Mouse (Mus musculus) limb, embryonic 13.5 days (tissue): ENCODE data around the gene Tmem63a. TPM values are rescaled to one million over a fixed set of nuclear protein-coding genes. Genes with fewer than 3 reads are reported as not detected.

Experiments
- ATAC-seq: fragments of 200-750 bp; cut with Nextera tagmentation; 2 replicates; pipeline ENCODE4 v1.8.0; 2017; ENCODE audit warnings: low read depth, moderate number of reproducible peaks, moderate TSS enrichment; ENCODE audit not compliant: low FRiP score
- H3K27ac ChIP-seq: fragments of 300-500 bp; sonication (generic); 2 replicates; pipeline ENCODE4 v1.5.1; 2015; ENCODE audit warnings: inconsistent platforms, mild to moderate bottlenecking, moderate library complexity
- H3K27me3 ChIP-seq: fragments of 300-500 bp; sonication (generic); 2 replicates; pipeline ENCODE4 v1.6.1; 2015; ENCODE audit warnings: mild to moderate bottlenecking, inconsistent platforms
- H3K36me3 ChIP-seq: fragments of 300-500 bp; sonication (generic); 2 replicates; pipeline ENCODE4 v1.6.1; 2015; ENCODE audit warnings: inconsistent platforms, mild to moderate bottlenecking, moderate library complexity
- H3K4me1 ChIP-seq: fragments of 300-500 bp; sonication (generic); 2 replicates; pipeline ENCODE4 v1.6.1; 2015; ENCODE audit warnings: inconsistent platforms
- H3K4me2 ChIP-seq: fragments of 300-500 bp; sonication (generic); replicated peaks from 2 replicates; pipeline ENCODE4 v1.6.1; 2015; ENCODE audit warnings: inconsistent platforms, mild to moderate bottlenecking, moderate library complexity
- H3K4me3 ChIP-seq: fragments of 300-500 bp; sonication (generic); 2 replicates; pipeline ENCODE4 v1.5.1; 2015; ENCODE audit warnings: moderate library complexity, mild to moderate bottlenecking, inconsistent platforms
- H3K9ac ChIP-seq: fragments of 300-500 bp; sonication (generic); 2 replicates; pipeline ENCODE4 v1.6.1; 2015; ENCODE audit warnings: mild to moderate bottlenecking, inconsistent platforms
- H3K9me3 ChIP-seq: fragments of 300-500 bp; sonication (generic); 2 replicates; pipeline ENCODE4 v1.6.1; 2016; ENCODE audit warnings: inconsistent platforms
- WGBS: fragments of 180-500 bp; shearing (Covaris S2); methylation state at CpG from one replicate; pipeline ENCODE4 v1.1.7; 2015; 5-methylcytosine and 5-hydroxymethylcytosine counted together
- polyA plus RNA-seq: library from polyadenylated mRNA; unstranded; fragments of >200 nt; fragmentation: Nextera tagmentation; extraction: Ambion mirVana; gene quantifications from 2 replicates; pipeline ENCODE4 v1.2.1, GENCODE M21; 2015

Tmem63a gene
- polyA plus RNA-seq, 1 experiment from 2014 or later = 17.7 TPM

GRCm38 (mm10) chr1:180945001-180945980 lies 3.1 kb downstream of the Tmem63a start:
- H3K9ac ChIP-seq = peak overlapping the region; percentile 43
- peak; percentile 89 for ATAC-seq
- peaks cover 59% of the 10 kb centered on the region for H3K4me1 ChIP-seq
- H3K4me2 ChIP-seq = peak overlapping the region; percentile 60
- peak overlapping the region; percentile 13 for H3K4me3 ChIP-seq
- H3K27ac ChIP-seq = peak overlapping the region; percentile 95
- no peaks in the 10 kb centered on the region for H3K9me3 ChIP-seq
- peaks cover 18% of the 10 kb centered on the region for H3K27me3 ChIP-seq
- peaks cover 29% of the 10 kb centered on the region for H3K36me3 ChIP-seq
- 19% methylated on average over 20 of the region's 20 CpGs for WGBS

- Histone ChIP-seq H3K36me3 (peaks cover 34% of the 10 kb centered on the region), H3K9ac (no peak overlapping the region), H3K9me3 (no peaks in the 10 kb centered on the region), H3K4me3 (no peak overlapping the region), H3K27me3 (peaks cover 7% of the 10 kb centered on the region; the same call in 1 of the 2 replicates), H3K4me1 (peaks cover 52% of the 10 kb centered on the region), H3K4me2 (peak overlapping the region; percentile 60), H3K27ac (peak overlapping the region; percentile 95)
- WGBS = 81% methylated on average over 6 of the region's 6 CpGs
- no peak for ATAC-seq
Observed at GRCm38 (mm10) chr1:180946448-180946847, 4.3 kb downstream of the Tmem63a start.

GRCm38 (mm10) chr1:180952085-180952746 lies 10.1 kb downstream of the Tmem63a start:
- Histone ChIP-seq H3K4me2 (no peak overlapping the region), H3K4me3 (no peak overlapping the region), H3K36me3 (peaks cover 81% of the 10 kb centered on the region), H3K27me3 (no peaks in the 10 kb centered on the region), H3K9ac (no peak overlapping the region), H3K9me3 (no peaks in the 10 kb centered on the region), H3K4me1 (peaks cover 7% of the 10 kb centered on the region; the same call in 1 of the 2 replicates), H3K27ac (no peak overlapping the region)
- 77% methylated on average over 6 of the region's 6 CpGs for WGBS
- ATAC-seq = no peak

- H3K27ac ChIP-seq = no peak overlapping the region
- H3K4me1 ChIP-seq = peaks cover 4% of the 10 kb centered on the region; the same call in 1 of the 2 replicates
- peaks cover 87% of the 10 kb centered on the region for H3K36me3 ChIP-seq
- no peaks in the 10 kb centered on the region for H3K27me3 ChIP-seq
- 91% methylated on average over 5 of the region's 5 CpGs for WGBS
- H3K4me3 ChIP-seq = no peak overlapping the region
- no peak for ATAC-seq
- H3K4me2 ChIP-seq = no peak overlapping the region
- H3K9ac ChIP-seq = no peak overlapping the region
- no peaks in the 10 kb centered on the region for H3K9me3 ChIP-seq
Observed at GRCm38 (mm10) chr1:180952808-180953207, 10.7 kb downstream of the Tmem63a start.

GRCm38 (mm10) chr1:180956401-180956800 lies 14.3 kb downstream of the Tmem63a start:
- Histone ChIP-seq H3K27me3 (no peaks in the 10 kb centered on the region), H3K27ac (no peak overlapping the region), H3K36me3 (peaks cover 87% of the 10 kb centered on the region), H3K9ac (no peak overlapping the region), H3K4me2 (no peak overlapping the region), H3K9me3 (no peaks in the 10 kb centered on the region), H3K4me3 (no peak overlapping the region), H3K4me1 (peaks cover 4% of the 10 kb centered on the region; the same call in 1 of the 2 replicates)
- WGBS = 93% methylated on average over 8 of the region's 8 CpGs
- no peak for ATAC-seq

- H3K4me3 ChIP-seq = no peak overlapping the region
- H3K9ac ChIP-seq = no peak overlapping the region
- H3K4me1 ChIP-seq = peaks cover 4% of the 10 kb centered on the region; the same call in 1 of the 2 replicates
- no peak overlapping the region for H3K4me2 ChIP-seq
- ATAC-seq = no peak
- peaks cover 89% of the 10 kb centered on the region for H3K36me3 ChIP-seq
- H3K9me3 ChIP-seq = no peaks in the 10 kb centered on the region
- WGBS = 88% methylated on average over 8 of the region's 8 CpGs
- H3K27me3 ChIP-seq = no peaks in the 10 kb centered on the region
- H3K27ac ChIP-seq = no peak overlapping the region
Observed at GRCm38 (mm10) chr1:180956973-180957381, 14.8 kb downstream of the Tmem63a start.

GRCm38 (mm10) chr1:180957989-180958388 lies 15.8 kb downstream of the Tmem63a start:
- peaks cover 89% of the 10 kb centered on the region for H3K36me3 ChIP-seq
- WGBS = 88% methylated on average over 3 of the region's 3 CpGs

GRCm38 (mm10) chr1:180958797-180959196 lies 16.7 kb downstream of the Tmem63a start:
- ATAC-seq = no peak
- Histone ChIP-seq H3K4me1 (peaks cover 3% of the 10 kb centered on the region; the same call in 1 of the 2 replicates), H3K4me2 (no peak overlapping the region), H3K9me3 (no peaks in the 10 kb centered on the region), H3K36me3 (peaks cover 90% of the 10 kb centered on the region), H3K27ac (no peak overlapping the region), H3K9ac (no peak overlapping the region), H3K4me3 (no peak overlapping the region), H3K27me3 (no peaks in the 10 kb centered on the region)
- 68% methylated on average over 3 of the region's 3 CpGs for WGBS

More at GRCm38 (mm10) chr1:180957989-180958388, 15.8 kb downstream of the Tmem63a start:
- Histone ChIP-seq H3K27ac (no peak overlapping the region), H3K27me3 (no peaks in the 10 kb centered on the region), H3K4me1 (peaks cover 4% of the 10 kb centered on the region; the same call in 1 of the 2 replicates), H3K9ac (no peak overlapping the region), H3K9me3 (no peaks in the 10 kb centered on the region), H3K4me2 (no peak overlapping the region), H3K4me3 (no peak overlapping the region)
- ATAC-seq = no peak

- peaks cover 95% of the 10 kb centered on the region for H3K36me3 ChIP-seq
- 87% methylated on average over 3 of the region's 3 CpGs for WGBS
Observed at GRCm38 (mm10) chr1:180965786-180966185, 23.6 kb downstream of the Tmem63a start.

GRCm38 (mm10) chr1:180966542-180966941 lies 24.4 kb downstream of the Tmem63a start:
- Histone ChIP-seq H3K4me2 (no peak overlapping the region), H3K27ac (no peak overlapping the region), H3K4me1 (no peaks in the 10 kb centered on the region), H3K9me3 (no peaks in the 10 kb centered on the region), H3K4me3 (no peak overlapping the region), H3K9ac (no peak overlapping the region), H3K36me3 (peaks cover 95% of the 10 kb centered on the region), H3K27me3 (no peaks in the 10 kb centered on the region)
- no peak for ATAC-seq
- WGBS = 54% methylated on average over 3 of the region's 3 CpGs

More at GRCm38 (mm10) chr1:180965786-180966185, 23.6 kb downstream of the Tmem63a start:
- Histone ChIP-seq H3K4me3 (no peak overlapping the region), H3K4me1 (no peaks in the 10 kb centered on the region), H3K4me2 (no peak overlapping the region), H3K9me3 (no peaks in the 10 kb centered on the region), H3K27me3 (no peaks in the 10 kb centered on the region), H3K27ac (no peak overlapping the region), H3K9ac (no peak overlapping the region)
- no peak for ATAC-seq

GRCm38 (mm10) chr1:180967261-180967660 lies 25.1 kb downstream of the Tmem63a start:
- Histone ChIP-seq H3K9ac (no peak overlapping the region), H3K4me3 (no peak overlapping the region), H3K27ac (no peak overlapping the region), H3K27me3 (no peaks in the 10 kb centered on the region), H3K4me2 (no peak overlapping the region), H3K9me3 (no peaks in the 10 kb centered on the region), H3K4me1 (no peaks in the 10 kb centered on the region), H3K36me3 (peaks cover 94% of the 10 kb centered on the region)
- WGBS = 86% methylated on average over 7 of the region's 7 CpGs
- no peak for ATAC-seq

- no peaks in the 10 kb centered on the region for H3K9me3 ChIP-seq
- no peak overlapping the region for H3K9ac ChIP-seq
- H3K36me3 ChIP-seq = peaks cover 60% of the 10 kb centered on the region
- WGBS = 86% methylated on average over 10 of the region's 11 CpGs
- no peak overlapping the region for H3K4me3 ChIP-seq
- no peaks in the 10 kb centered on the region for H3K4me1 ChIP-seq
- ATAC-seq = no peak
- H3K27me3 ChIP-seq = no peaks in the 10 kb centered on the region
- H3K27ac ChIP-seq = no peak overlapping the region
- H3K4me2 ChIP-seq = no peak overlapping the region
Observed at GRCm38 (mm10) chr1:180972941-180973340, 30.8 kb downstream of the Tmem63a start.
